Mouse (Mus musculus) lung, postnatal 0 days (tissue): ENCODE measurements around the gene Trpv6.

ENCODE experiments used
- CTCF ChIP-seq: IDR thresholded peaks from 2 replicates; pipeline ENCODE4 v1.5.1; 2016; ENCODE audit warnings: antibody characterized with exemption, mild to moderate bottlenecking
- EP300 ChIP-seq: IDR thresholded peaks from 2 replicates; pipeline ENCODE4 v1.6.1; 2016; ENCODE audit warnings: antibody characterized with exemption, mild to moderate bottlenecking, control low read depth

DNA sequence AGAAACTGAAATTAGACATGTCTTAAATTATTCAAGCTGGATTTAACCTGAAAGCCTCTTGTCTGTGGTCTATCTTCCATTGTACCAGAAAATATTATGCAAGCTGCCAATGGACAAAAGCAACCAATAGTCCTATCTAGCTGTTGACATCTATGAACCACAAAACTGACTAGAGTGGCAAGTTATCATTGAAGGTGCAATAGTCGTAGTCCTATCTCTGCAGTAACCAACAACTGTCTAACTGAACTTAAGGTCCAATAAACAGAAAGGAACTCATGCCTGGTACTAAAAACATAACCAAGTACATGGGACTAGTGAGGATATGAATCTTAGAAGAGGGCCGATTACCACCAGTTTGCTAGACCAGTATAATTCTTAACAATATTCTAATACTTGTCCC lies 40.3 kb upstream of the Trpv6 start:
- TF ChIP-seq CTCF: no peak
- TF ChIP-seq EP300: no peak
